Mouse (Mus musculus) neutrophil, adult 65 days (primary cell): Measurements from ENCODE around the gene Zfy2. TPM values are rescaled to one million over a fixed set of nuclear protein-coding genes. Genes with fewer than 3 reads are reported as not detected.

Experiments used
- total RNA-seq: library from RNA; stranded (reverse); gene quantifications from 2 replicates; pipeline ENCODE4 v1.2.4, GENCODE M21; 2023

Zfy2 gene
- not detected in 2 replicates for total RNA-seq

DNA sequence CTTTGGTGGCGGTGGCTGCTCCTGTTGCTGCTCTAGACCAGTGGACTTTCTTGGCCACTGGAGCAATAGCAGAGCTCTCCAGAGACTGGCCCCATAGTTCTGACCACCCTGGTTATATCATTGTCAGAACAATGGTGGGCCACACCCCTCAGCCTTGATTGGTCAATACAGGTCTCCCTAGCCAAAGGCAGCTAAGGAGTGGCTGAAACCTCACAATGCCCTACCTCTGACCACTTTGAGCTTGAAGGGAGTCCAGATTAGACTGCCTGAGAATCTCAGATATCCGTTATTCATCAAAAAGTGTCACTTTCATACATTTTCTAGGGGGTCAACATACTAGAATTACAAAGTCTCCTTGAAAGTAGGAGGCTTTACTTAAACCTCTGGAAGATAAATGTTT, at the start of gene Zfy2:
Zfy2 (minus strand) TSS at position 101 of the 400 bp plus-strand sequence.

